Mouse (Mus musculus) heart, adult 2 months (tissue): Measurements from ENCODE around the gene Ypel2. TPM values are rescaled to one million over a fixed set of nuclear protein-coding genes. Genes with fewer than 3 reads are reported as not detected.

ENCODE experiments used
- DNase-seq, 2 experiments: peaks; one replicate each; pipeline ENCODE4 v3.0.0; 2021
- H3K27ac ChIP-seq: fragments of 200-600 bp; 2 replicates; pipeline ENCODE4 v1.8.1; 2022
- H3K27me3 ChIP-seq: fragments of 200-500 bp; 2 replicates; pipeline ENCODE4 v1.6.1; 2012; ENCODE audit warnings: mild to moderate bottlenecking, low read length, inconsistent platforms, mixed read lengths; ENCODE audit not compliant: control insufficient read depth, insufficient read depth
- H3K36me3 ChIP-seq: fragments of 200-500 bp; 2 replicates; pipeline ENCODE4 v1.6.1; 2012; ENCODE audit warnings: low read length, inconsistent platforms; ENCODE audit not compliant: control insufficient read depth, insufficient read depth
- H3K4me1 ChIP-seq: fragments of 200-500 bp; 2 replicates; pipeline ENCODE4 v1.6.1; 2011; ENCODE audit warnings: low read length; ENCODE audit not compliant: control insufficient read depth, insufficient read depth
- H3K4me3 ChIP-seq: fragments of 200-600 bp; 2 replicates; pipeline ENCODE4 v1.8.1; 2022
- H3K79me2 ChIP-seq: fragments of 200-500 bp; replicated peaks from 2 replicates; pipeline ENCODE4 v1.6.1; 2012; ENCODE audit warnings: mild to moderate bottlenecking, inconsistent platforms, low read length, moderate library complexity, mixed read lengths; ENCODE audit not compliant: control insufficient read depth, insufficient read depth
- H3K9ac ChIP-seq: fragments of 200-500 bp; 2 replicates; pipeline ENCODE4 v1.6.1; 2012; ENCODE audit warnings: low read depth, mild to moderate bottlenecking, control low read depth, inconsistent platforms, low read length, mixed read lengths
- CTCF ChIP-seq: fragments of 200-600 bp; IDR thresholded peaks from 2 replicates; pipeline ENCODE4 v1.8.1; 2022; ENCODE audit warnings: antibody characterized with exemption, mild to moderate bottlenecking, moderate library complexity
- EP300 ChIP-seq: fragments of 200-500 bp; IDR thresholded peaks from 2 replicates; pipeline ENCODE4 v1.6.1; 2011; ENCODE audit warnings: low read depth, low read length, control low read depth; ENCODE audit not compliant: insufficient read depth
- POLR2A ChIP-seq: fragments of 200-500 bp; IDR thresholded peaks from 2 replicates; pipeline ENCODE4 v1.6.1; 2011; ENCODE audit warnings: mild to moderate bottlenecking, low read depth, low read length, control low read depth; ENCODE audit not compliant: insufficient read depth
- WGBS: fragments of 180-500 bp; shearing (Covaris S2); methylation state at CpG from one replicate; pipeline ENCODE4 v1.1.7; 2018; 5-methylcytosine and 5-hydroxymethylcytosine counted together
- intact Hi-C: fragments of 180-260 bp; cut with DNase I; formaldehyde crosslinking; loops from one replicate; pipeline ENCODE4 v1.15.1; 2025
- polyA plus RNA-seq: library from polyadenylated mRNA; depleted of rRNA; stranded (reverse); fragments of >200 nt; gene quantifications from 2 replicates; pipeline ENCODE4 v1.2.3, GENCODE M21; 2012
- total RNA-seq, 2 experiments: library from RNA; stranded (reverse); gene quantifications; 2 replicates each; pipeline ENCODE4 v1.2.3; 2021

The Ypel2 gene
- total and polyA plus RNA-seq, 3 experiments: 7.9 to 26.3 (median 11.6) TPM

GRCm38 (mm10) chr11:86971057-86971753 is 22.3 kb downstream of the Ypel2 start:
- no peaks in the 10 kb centered on the region for H3K27me3 ChIP-seq
- H3K9ac ChIP-seq: no peak overlapping the region
- no peaks in the 10 kb centered on the region; the same call in 1 of the 2 replicates for H3K36me3 ChIP-seq
- intact Hi-C loops: no loop called here
- TF ChIP-seq EP300 (no peak), CTCF (no peak), POLR2A (no peak)
- H3K27ac ChIP-seq: no peak overlapping the region
- H3K4me3 ChIP-seq: no peak overlapping the region
- 75% methylated on average over 7 of the region's 7 CpGs for WGBS
- no peaks in the 10 kb centered on the region; the same call in 1 of the 2 replicates for H3K79me2 ChIP-seq
- DNase-seq: no peak
- peaks cover 8% of the 10 kb centered on the region; the same call in 1 of the 2 replicates for H3K4me1 ChIP-seq

DNA sequence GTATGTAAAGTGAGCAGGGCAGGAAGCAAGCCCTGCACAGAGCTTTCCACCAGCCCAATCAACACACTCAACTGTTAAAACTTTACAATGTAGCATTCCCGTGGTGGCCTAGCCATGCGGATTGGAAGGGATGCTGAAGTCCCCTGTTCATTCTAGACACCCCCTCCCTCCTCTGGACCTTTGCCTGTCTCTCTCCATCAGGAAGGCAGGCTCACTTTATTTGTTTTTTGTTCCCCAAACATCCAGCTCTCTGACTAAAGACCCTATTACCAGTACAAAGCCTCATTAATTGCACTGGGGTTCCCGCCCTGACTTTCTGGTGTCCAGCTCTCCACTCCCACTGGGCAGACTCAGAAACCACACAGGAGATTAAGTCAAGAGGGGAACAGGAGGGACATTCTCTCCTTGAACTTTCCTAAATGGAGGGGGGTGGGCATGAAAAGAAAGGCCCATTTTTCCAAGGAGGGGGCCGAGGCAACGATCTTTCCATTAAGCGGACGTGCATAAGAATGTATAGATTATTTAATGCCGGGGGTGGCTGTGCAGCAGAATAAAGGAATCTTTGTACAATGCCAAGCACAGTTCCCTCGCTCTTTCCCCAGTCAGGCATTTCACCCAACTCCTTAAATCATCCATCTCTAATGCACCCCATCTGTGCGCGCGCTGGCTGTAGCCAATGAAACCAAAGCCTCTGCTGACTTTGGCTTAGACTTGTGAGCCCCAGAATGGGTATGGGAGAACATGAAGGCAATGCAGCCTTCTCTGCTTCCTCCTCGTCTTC is 24.3 kb downstream of the Ypel2 start:
- DNase-seq: no peak
- Histone ChIP-seq H3K27ac (no peak overlapping the region), H3K36me3 (peaks cover 7% of the 10 kb centered on the region), H3K4me3 (no peak overlapping the region), H3K9ac (no peak overlapping the region), H3K27me3 (no peaks in the 10 kb centered on the region), H3K79me2 (no peaks in the 10 kb centered on the region; the same call in 1 of the 2 replicates), H3K4me1 (peaks cover 6% of the 10 kb centered on the region)
- 86% methylated on average over 13 of the region's 13 CpGs for WGBS
- no peak for TF ChIP-seq EP300
- TF ChIP-seq POLR2A: no peak
- TF ChIP-seq CTCF: no peak
- intact Hi-C loops: no loop called here

GRCm38 (mm10) chr11:86967506-86967905 is 26.0 kb downstream of the Ypel2 start:
- Histone ChIP-seq H3K4me1 (peaks cover 16% of the 10 kb centered on the region), H3K79me2 (no peaks in the 10 kb centered on the region; the same call in 1 of the 2 replicates), H3K4me3 (no peak overlapping the region), H3K27ac (no peak overlapping the region), H3K36me3 (peaks cover 17% of the 10 kb centered on the region), H3K27me3 (no peaks in the 10 kb centered on the region), H3K9ac (no peak overlapping the region)
- intact Hi-C loops: no loop called here
- WGBS: 83% methylated on average over 9 of the region's 9 CpGs
- no peak for TF ChIP-seq POLR2A
- no peak for TF ChIP-seq EP300
- no peak for TF ChIP-seq CTCF
- DNase-seq: no peak

GRCm38 (mm10) chr11:86966696-86967095 is 26.8 kb downstream of the Ypel2 start:
- Histone ChIP-seq H3K27me3 (no peaks in the 10 kb centered on the region), H3K9ac (no peak overlapping the region), H3K27ac (no peak overlapping the region), H3K4me3 (no peak overlapping the region), H3K79me2 (no peaks in the 10 kb centered on the region; the same call in 1 of the 2 replicates), H3K4me1 (peaks cover 22% of the 10 kb centered on the region), H3K36me3 (peaks cover 19% of the 10 kb centered on the region)
- 88% methylated on average over 3 of the region's 3 CpGs for WGBS
- TF ChIP-seq EP300 (no peak), POLR2A (no peak), CTCF (no peak)
- no peak for DNase-seq
- intact Hi-C loops: no loop called here

GRCm38 (mm10) chr11:86965079-86965478 is 28.4 kb downstream of the Ypel2 start:
- DNase-seq: no peak
- H3K9ac ChIP-seq: no peak overlapping the region
- H3K4me3 ChIP-seq: no peak overlapping the region
- peaks cover 36% of the 10 kb centered on the region for H3K4me1 ChIP-seq
- H3K27ac ChIP-seq: no peak overlapping the region; the same call in none of the 2 replicates
- H3K27me3 ChIP-seq: no peaks in the 10 kb centered on the region
- TF ChIP-seq EP300: no peak
- TF ChIP-seq POLR2A: no peak
- no peak for TF ChIP-seq CTCF
- WGBS: 44% methylated on average over 5 of the region's 5 CpGs
- H3K36me3 ChIP-seq: peaks cover 33% of the 10 kb centered on the region
- intact Hi-C loops: no loop called here
- no peaks in the 10 kb centered on the region for H3K79me2 ChIP-seq

DNA sequence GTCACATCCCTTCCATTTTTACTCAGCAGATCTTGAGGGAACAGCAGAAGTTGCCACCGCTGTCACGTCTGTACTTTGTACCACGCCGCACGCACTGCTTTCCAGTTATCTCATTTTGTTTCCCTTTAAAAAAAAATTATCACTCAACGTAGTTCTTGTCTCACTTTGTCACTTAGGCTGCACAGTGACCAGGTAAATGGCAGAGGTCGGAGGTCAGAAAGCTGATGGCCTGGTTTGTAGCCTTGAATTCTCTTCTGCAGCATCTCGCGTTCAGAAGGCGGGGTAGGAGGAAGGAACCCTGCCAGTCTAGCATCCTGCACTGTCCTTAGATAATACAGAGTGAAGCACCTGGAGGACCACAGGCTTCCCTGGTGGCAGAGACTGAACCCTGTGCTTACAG is 29.8 kb downstream of the Ypel2 start:
- TF ChIP-seq CTCF (no peak), POLR2A (no peak), EP300 (no peak)
- intact Hi-C loops: no loop called here
- 71% methylated on average over 10 of the region's 10 CpGs for WGBS

More for the DNA sequence above, 29.8 kb downstream of the Ypel2 start:
- no peak overlapping the region for H3K9ac ChIP-seq
- H3K27me3 ChIP-seq: no peaks in the 10 kb centered on the region
- no peak overlapping the region for H3K4me3 ChIP-seq
- H3K79me2 ChIP-seq: no peaks in the 10 kb centered on the region
- H3K36me3 ChIP-seq: peaks cover 42% of the 10 kb centered on the region
- H3K27ac ChIP-seq: peak overlapping the region; percentile 74
- H3K4me1 ChIP-seq: peaks cover 45% of the 10 kb centered on the region
- no peak for DNase-seq
